Mouse (Mus musculus) lung, postnatal 10 days (tissue): Measurements from ENCODE around the gene Ero1l.
A peak's percentile ranks its signal among the peaks of the same experiment; 100 is the strongest.

ENCODE experiments used
- DNase-seq: peaks from one replicate; pipeline ENCODE4 v3.0.0; 2021

Ero1l gene

DNA sequence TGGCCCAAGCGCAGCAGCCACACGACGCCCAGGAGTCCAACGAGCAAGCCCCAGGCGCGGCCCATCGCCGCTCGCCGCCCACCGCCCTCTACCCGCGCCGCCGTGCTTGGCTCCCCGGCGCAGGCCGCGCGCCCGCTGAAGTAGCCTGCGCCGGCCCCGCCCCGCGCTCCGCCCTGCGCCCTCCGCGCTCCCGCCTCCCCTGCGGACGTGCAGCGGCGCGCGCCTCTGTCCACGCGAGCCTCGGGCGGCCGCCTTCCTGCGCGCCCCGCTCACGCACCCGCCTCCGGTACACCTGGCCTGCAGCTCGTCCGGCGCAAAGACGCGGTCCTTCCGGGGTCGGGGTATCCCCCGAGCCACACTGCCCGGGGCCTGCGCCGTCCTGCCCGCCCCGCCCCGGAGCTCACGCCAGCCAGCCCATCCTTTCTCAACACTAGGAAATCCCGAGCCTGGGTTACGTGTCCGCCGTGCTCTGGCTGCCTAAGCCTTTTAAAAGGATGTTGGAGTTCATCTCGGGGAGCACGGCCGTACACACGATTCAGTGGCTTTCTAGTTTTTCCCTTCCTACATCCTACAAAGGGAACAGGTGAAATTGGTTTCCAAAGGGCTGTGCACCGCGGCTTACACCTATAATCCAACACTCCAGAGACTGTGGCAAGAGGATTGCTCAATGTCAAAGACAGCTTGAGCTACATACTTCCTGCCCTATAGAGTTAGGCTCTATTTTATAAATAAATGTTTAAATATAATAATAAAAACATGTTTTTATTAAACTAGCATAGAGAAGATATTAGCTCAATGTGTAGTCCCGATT, at the start of gene Ero1l:
Ero1l (minus strand) TSS at position 346 of the 811 bp plus-strand sequence.
- DNase-seq = peak; percentile 85

DNA sequence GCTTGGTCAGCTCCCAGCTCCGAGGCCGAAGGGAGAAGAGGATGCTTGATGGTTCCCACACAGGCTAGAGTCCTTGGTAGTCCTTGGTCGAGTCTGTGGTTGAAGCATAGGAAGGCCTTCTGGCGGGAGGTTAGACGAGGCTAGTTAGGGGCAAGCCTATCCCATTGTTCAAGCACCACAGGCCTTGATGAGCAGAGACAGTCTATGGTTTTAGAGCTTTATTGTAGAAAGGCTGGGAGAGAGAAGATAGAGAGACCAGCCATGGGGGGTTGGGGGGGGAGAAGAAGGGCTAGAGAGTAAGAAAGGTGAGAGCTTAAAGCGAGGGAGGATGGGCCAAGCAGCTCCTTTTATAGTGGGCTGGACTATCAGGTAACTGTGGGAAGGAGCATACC, 46.6 kb upstream of the Ero1l start:
- DNase-seq = no peak

DNA sequence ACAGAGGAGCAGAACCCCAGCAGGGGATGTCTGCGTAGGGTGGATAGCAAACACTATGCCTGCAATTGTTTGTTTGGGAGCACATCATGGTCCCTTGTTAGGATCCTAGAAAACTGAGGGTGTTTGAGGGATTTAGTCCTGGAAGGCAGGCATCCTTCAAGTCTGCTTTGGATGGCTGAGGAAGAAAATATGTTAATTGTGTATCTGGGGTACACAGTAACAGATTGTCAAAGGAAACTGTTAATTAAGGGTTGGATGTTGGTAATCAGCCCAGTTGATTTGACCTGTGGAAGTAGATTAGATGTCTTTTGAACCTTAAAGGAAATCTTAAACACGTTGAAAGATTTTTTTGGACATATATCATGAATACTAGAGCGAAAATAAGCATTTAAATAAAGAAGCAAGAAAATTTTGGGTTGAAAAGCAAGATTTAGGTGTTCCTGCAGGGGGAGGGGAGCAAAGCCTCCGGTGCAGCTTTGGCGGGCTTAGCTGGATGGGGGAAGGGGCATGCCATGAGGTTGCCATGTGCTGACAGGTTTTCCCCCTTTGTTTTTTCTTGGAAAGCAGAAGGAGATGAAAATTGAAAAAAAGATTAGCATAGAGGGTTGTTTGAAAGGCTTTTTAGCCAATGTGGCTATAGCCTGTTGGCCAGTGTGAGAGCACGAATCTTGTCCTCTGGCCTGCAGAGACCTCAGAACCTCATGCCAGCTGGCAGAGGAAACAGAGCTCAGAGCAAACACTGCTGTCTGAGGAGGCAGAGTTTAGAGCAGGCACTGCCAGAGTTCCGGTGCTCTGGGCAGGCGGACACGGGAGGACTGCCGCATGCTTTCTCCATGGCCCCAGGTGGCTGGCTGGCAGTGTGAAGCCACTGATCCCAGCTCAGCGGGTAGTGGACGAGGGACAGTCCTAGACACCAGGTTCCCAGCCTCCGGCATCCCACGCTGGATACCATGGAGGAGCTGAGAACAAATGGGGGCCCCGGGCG, 45.9 kb upstream of the Ero1l start:
- peak; percentile 55 for DNase-seq

- DNase-seq = peak; percentile 98
These were observed 32.6 kb upstream of the Ero1l start, which contains the start of gene Styx for GRCm38 (mm10) chr14:45350931-45351859. TSS of gene Styx (plus strand) at chr14:45351093.

DNA sequence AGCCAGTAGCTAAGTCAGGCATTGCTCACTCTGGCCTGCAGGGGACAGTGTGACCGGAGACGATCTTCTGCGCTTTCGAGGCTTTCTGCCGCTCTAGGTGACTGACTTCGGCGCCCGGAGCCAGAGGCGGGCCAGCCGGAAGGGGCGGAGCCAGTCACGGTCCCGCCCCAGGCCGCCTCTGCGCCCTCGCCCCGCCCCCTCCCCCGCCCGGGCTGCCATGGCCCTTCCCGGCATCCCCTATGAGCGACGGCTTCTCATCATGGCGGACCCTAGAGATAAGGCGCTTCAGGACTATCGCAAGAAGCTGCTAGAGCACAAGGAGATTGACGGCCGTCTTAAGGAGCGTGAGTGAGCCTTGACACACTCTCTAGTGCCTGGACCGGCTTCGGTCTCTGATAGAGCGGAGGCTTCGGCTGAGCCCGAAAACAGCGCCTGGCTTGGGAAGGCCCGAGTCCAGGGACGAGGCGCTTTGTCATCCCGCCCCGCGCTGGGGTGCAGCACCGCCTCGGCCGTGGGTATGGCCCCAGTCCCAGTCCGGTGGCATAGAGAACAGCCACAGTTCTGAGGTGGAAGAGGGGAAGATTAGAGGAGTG, 11.1 kb upstream of the Ero1l start, which contains the start of gene Psmc6:
Psmc6 (plus strand) TSS at position 200 of the 593 bp plus-strand sequence.
- DNase-seq = peak; percentile 94

DNA sequence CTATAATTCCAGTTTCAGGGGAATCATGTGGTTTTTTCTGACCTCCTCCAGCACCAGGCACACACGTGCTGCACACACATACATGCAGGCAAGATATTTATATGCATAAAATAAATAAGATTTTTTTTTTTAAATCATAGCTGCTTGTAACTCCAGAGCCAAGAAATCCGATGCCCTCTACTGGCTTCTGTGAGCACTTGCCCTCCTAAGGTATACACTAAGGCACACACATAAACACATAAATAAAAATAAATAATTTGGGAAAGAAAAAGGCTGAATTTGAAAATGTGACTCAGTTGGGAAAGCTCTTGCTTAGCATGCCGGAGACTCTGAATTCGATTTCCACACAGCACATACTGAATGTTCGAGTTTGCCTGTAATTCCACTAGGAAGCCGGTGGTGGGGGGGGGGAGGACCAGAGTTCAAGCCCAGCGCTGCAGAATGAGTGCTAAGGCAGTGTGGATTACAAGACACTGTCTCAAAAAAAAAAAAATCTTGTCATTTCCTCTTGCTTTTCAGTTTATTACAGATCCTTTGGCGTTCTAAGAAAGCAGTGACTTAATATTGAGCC, 10.5 kb upstream of the Ero1l start:
- DNase-seq = peak; percentile 13

DNA sequence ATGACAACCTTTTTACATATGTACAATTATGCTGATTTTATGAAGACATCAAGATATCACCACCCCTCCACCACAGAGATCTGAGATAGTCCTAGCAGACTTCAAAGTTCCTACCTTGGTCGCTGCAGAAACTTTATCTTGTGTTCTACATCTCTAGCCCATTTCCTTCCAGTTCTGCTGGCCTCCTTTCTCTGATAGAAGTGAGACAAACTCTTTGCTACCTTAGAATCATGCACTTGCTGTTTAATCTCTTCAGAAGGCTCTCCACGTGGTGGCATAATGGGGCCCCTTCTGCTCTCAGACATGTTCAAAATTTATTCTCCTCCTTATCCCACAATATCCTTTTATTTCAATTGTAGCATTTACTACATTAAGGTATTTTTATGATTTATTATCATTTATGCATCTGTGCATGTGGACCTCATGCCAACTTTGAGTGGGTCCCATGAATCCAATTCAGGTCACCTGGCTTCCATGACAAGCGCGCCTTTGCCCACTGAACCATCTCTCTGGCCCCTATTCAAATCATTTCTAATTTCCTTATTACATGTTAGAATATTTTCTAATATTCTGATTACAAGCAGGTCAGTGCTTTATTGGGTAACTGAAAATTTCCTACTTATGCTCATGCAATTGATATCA, 9.6 kb upstream of the Ero1l start:
- DNase-seq = no peak

DNA sequence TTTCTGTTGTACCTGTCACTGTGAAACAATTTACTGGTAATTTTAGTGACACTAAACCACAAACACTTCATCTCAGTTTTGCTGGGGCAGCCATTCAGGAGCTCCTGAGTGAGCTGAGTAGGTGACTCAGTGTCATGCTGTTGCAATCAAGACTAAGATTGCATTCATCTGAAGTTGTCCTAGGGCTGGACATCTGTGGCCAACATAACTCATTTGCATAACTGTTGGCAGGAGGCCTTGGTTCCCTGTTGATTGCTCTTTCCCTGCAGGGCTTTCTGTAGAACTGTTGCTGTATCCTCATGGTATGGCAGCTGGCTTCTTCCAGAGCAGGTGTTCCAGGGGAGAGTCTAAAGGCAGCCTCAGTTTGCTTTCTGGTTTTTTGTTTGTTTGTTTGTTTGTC, 6.9 kb upstream of the Ero1l start:
- peak; percentile 49 for DNase-seq

- no peak for DNase-seq
These were observed 4.7 kb upstream of the Ero1l start for GRCm38 (mm10) chr14:45323320-45323719.

DNA sequence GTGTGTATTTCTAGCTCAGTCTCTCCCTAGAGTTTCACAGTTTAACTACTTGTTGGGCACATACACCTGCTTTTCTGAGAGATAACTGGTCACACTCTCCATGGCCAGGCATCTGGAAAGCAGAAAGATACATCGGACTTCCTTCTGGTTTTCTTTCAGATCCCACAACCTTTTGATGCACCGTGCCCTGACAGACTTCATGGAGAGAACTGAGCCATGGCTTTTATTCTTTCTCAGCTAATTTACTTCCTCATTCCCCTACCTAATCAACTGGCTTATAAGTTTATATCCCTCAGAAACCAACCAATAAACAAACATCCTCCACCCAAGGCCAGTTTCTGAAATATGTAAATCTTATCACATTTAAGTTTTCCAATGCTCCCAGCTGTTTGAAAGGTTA, 3.9 kb upstream of the Ero1l start:
- DNase-seq = no peak

GRCm38 (mm10) chr14:45321622-45322021, 3.1 kb upstream of the Ero1l start:
- DNase-seq = no peak

DNA sequence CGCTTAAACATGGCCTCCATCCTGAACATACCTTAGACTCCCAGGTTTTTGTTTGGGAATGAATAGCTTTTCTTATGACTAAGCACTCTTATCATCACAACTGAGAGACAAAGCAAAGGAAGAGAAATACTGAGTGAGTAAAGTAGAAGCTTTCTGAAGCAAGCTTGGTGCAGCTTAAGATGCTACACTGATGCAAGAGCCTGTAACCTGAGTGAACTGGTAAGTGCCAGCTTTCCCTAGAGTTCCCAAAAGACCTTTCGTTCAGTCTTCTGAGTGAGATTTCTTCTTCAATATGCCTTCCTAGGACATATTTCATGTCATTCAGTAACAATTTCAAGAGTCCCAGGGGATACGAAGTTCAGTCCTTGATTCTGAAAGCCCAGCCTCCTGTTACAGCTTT, 2.5 kb upstream of the Ero1l start:
- DNase-seq = no peak

DNA sequence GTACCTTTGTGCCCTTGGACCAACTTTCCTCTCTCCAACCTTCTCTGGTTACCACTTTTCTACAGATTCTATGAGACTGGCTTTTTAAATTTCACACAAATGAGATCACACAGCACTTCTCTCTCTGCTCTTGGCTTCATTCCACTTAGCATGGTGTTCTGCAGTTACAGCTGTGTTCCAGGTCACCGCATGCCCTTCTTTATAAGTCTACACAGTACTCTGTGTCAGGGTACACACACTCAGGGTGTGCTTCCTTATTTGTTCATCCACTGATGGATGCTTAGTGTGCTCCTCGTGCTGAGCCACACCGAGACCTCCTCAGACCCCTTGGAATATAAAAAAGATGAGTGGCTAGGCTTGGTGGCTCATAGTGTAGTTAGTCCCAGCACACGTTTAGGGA, 1.5 kb upstream of the Ero1l start:
- no peak for DNase-seq

DNA sequence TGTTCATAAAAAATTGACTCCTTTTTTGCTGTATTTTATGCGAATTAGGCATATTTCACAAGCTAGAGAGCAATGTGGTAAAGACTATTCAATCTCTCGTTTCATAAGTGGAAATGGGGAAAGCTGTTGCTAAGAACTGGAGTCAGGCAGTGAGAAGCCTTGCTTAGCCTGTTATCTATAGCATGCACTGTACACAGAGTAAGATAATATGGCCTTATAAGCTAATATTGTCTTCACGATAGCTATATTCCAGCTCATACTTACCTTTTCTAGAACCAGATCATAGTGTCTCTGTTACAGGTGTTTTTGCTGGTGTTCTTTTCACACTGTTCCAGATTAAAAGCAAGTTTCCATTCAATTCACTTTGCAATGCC, 653 bp upstream of the Ero1l start:
- no peak for DNase-seq

DNA sequence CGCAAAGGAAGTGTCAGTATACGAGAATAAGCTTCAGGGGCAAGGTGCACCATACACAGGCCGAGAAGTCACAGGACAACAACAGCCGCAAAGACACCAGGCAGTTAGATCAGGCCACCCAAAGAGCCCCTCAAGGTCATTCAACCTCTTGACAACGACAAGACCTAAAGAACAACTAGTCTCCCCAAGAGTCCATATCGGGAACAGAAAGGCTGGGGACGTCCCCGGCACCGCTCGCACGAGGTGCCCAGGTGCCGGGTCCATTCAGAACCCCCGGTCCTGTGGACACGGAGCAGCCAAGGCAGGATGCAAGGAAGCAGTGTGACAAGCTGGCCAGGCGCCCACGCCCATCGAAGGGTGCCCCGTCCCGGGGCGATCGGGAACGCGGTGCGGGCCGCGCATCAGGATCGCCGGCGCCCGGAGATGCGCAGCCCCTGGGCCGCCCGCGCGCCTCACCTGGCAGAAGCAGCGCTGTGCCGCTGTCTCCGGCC, 605 bp downstream of the Ero1l start:
- peak; percentile 58 for DNase-seq

DNA sequence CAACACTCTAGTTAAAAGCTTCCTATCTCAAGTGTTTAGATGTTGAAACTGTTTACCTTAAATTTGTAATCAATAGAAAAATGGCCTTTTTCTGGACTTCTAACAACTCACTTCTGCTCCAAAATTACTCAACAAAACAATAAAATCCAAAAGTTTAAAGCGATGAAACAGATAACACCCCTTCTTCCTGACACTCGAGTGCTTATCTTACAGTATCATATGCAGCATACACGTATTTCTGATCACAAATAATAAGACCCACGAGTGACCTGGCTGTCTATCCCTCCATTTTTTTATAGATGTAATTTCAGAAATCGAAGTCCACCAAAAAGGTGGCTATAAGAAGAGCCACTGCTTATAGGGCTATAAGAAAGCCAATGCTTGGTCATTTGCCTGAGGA, 1.6 kb downstream of the Ero1l start:
- DNase-seq = no peak

DNA sequence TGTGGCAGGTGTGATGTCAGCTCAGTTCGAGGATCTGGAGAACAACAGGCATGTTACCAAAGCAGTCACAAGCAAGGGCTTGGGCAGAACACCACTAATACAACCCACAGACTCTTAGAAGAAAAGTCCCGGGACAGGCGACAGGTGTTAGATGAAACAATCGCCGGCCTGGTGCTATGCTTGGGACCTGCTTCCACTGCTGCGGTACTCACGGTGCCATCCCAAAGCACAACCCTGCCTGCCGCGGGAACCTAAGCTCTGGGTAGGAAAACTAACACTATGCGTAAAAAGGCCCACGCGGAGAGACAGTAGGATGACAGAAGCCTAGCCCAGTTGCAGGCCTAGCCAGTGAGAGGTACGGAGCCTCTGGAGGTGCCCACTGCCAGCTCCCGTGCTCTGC, 8.5 kb downstream of the Ero1l start:
- no peak for DNase-seq

DNA sequence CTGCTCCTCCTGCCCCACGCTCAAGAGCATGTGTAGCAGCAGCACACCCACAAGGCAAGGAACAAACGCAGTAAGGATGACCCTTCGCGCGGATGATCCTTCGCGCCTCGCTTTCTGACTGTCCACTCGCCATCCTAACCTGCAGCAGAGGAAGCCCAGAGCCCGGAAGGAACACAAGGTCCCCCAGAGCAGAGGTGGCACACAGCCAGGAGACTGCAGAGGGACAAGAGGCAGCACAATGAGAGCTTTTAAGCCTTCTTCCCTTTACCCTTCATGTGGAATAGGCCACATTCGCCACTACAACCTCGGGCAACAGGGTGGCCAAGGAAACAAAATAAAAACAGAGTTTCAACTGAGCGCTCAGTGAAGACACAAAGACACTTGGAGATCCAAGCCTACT, 8.9 kb downstream of the Ero1l start:
- DNase-seq = peak; percentile 21

- no peak for DNase-seq
These were observed 10.8 kb downstream of the Ero1l start for GRCm38 (mm10) chr14:45307630-45308328.

GRCm38 (mm10) chr14:45305852-45306251, 12.7 kb downstream of the Ero1l start:
- no peak for DNase-seq
